Mouse (Mus musculus): ENCODE results near the gene Taf13. TPM values are rescaled to one million over a fixed set of nuclear protein-coding genes. Genes with fewer than 3 reads are reported as not detected.
A peak's percentile ranks its signal among the peaks of the same experiment; 100 is the strongest.
"Not testable (repeated sequence)": the region's sequence is repeated elsewhere in the genome, so short reads cannot be mapped to it uniquely, and the experiment has no call there.

The Taf13 gene
- polyA plus RNA-seq, 1 experiment from 2014 or later: 35.6 TPM

DNA sequence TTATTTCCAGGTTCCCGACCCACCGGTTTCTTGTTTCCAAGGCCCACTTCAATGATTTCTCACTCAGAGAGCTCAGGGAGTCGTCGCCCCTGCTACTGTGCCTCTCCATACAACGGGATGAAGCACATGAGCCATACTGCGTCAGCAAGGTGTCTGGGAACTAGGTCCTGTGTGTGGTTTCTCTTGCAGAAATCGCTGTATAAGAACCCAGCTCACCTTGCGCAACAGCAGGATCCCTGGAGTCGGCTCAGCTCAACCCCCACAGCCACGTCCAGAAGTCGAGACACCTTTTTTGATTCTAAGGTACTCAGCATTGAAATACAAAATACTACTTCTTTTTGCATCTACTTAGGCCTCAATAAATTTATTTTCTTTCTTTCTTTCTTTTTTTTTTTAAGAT, 29.2 kb upstream of the Taf13 start:
- Histone ChIP-seq H3K9ac (replicated peaks; ENCODE audit: low read length) (no peak overlapping the region), H3K4me1 (ENCODE audit: insufficient read depth, low read length) (peaks cover 4% of the 10 kb centered on the region; the same call in 1 of the 2 replicates), H3K4me2 (replicated peaks; ENCODE audit: low read depth, low read length) (no peak overlapping the region), H3K36me3 (ENCODE audit: insufficient read depth, low read length) (no peaks in the 10 kb centered on the region), H3K9me3 (ENCODE audit: low read length) (no peaks in the 10 kb centered on the region), H3K27ac (ENCODE audit: low read length) (no peak overlapping the region), H3K4me3 (ENCODE audit: low read length) (no peak overlapping the region), H3K27me3 (ENCODE audit: insufficient read depth, low read length) (no peaks in the 10 kb centered on the region)
- 74% methylated on average over 11 of the region's 11 CpGs for WGBS
- no peak for ATAC-seq (ENCODE audit: low FRiP score, low TSS enrichment)

DNA sequence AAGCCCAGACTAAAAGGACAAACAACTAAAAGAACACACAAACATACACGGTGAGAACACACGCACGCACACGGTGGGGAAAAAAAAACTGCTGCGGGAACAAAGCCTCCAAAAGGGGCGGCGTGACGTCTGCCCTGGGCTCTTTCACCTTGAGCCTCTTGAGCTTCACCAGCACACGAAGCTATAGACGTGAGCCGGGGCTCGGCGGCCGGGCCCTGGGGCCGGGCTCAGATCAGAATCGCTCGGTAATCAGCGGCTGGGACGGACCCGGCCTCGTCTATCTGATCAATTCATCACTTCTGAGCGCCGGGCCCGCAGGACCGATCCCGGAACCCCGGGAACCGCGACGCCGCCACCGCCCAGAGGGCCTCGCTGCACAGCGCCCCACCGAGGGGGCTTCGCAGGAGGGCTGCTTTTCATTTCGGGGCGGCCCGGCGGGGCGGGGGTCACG, 17.4 kb upstream of the Taf13 start:
- H3K9ac ChIP-seq (replicated peaks; ENCODE audit: low read length): peak overlapping the region; percentile 94
- WGBS: under 1% methylated on average over 42 of the region's 42 CpGs
- H3K4me3 ChIP-seq (ENCODE audit: low read length): peak overlapping the region; percentile 76
- H3K36me3 ChIP-seq (ENCODE audit: insufficient read depth, low read length): peaks cover 20% of the 10 kb centered on the region
- no peaks in the 10 kb centered on the region for H3K27me3 ChIP-seq (ENCODE audit: insufficient read depth, low read length)
- ATAC-seq (ENCODE audit: low FRiP score, low TSS enrichment): peak; percentile 71
- peak overlapping the region; percentile 75 for H3K4me2 ChIP-seq (replicated peaks; ENCODE audit: low read depth, low read length)
- no peaks in the 10 kb centered on the region for H3K9me3 ChIP-seq (ENCODE audit: low read length)
- H3K4me1 ChIP-seq (ENCODE audit: insufficient read depth, low read length): peaks cover 3% of the 10 kb centered on the region; the same call in 1 of the 2 replicates
- peak overlapping the region; percentile 81 for H3K27ac ChIP-seq (ENCODE audit: low read length)

DNA sequence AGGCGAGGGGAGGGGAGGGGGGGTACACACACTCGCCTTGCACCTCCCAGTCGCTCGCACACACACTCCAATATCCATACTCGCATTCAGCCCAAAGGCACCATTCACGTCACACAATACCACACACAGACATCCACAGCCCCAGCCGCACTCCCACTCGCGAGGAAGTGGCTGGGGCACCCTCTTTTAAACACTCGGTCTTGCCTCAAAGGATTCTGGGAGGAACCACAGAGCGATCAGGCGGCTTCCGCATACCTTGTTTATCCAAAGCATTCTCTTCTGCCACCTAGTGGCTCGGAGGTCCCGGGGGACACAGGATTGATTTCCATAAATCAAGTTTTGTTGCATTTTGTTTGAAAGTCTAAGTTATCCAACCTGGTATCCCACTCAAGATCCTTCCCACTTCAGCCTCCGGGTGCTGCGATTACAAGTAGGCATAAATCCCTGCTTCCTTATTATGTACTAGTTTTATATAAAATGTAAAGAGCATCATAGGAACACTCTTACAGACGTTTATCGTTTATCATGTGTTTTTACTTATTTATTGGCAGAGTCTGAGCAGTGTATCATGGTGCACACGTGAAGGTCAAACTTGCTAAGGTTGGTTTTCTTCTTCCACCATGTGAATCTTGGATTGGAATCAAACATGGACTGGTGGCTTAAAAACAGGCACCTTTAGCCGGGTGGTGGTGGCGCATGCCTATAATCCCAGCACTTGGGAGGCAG, 16.7 kb upstream of the Taf13 start:
- ATAC-seq (ENCODE audit: low FRiP score, low TSS enrichment): peak; percentile 98
- Histone ChIP-seq H3K27ac (ENCODE audit: low read length) (peak overlapping the region; percentile 81), H3K9me3 (ENCODE audit: low read length) (no peaks in the 10 kb centered on the region), H3K36me3 (ENCODE audit: insufficient read depth, low read length) (peaks cover 22% of the 10 kb centered on the region), H3K27me3 (ENCODE audit: insufficient read depth, low read length) (no peaks in the 10 kb centered on the region), H3K9ac (replicated peaks; ENCODE audit: low read length) (peak overlapping the region; percentile 94), H3K4me2 (replicated peaks; ENCODE audit: low read depth, low read length) (peak overlapping the region; percentile 75), H3K4me3 (ENCODE audit: low read length) (peak overlapping the region; percentile 76), H3K4me1 (ENCODE audit: insufficient read depth, low read length) (peaks cover 3% of the 10 kb centered on the region; the same call in 1 of the 2 replicates)
- 19% methylated on average over 20 of the region's 22 CpGs for WGBS

DNA sequence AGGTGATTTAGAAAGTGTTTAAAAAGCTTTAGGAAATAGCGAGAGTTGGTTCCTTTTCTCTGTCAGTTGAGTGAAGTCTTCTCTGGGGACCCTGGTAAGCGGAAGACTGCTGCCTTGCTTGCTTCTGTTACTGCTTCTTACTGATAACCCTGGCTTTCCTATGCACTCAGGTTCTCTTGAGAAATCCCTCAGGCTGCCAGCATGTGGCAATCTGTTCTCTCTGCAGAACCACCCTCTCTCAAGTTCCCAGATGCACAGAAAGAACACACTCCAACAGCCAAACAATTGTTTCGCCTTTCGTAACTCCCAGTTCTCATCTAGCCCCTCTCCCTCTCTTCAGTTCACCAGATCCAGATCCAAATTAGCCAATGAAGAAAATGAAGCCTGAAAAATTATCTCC, 13.6 kb upstream of the Taf13 start:
- H3K36me3 ChIP-seq (ENCODE audit: insufficient read depth, low read length): peaks cover 27% of the 10 kb centered on the region
- H3K27me3 ChIP-seq (ENCODE audit: insufficient read depth, low read length): no peaks in the 10 kb centered on the region
- H3K4me3 ChIP-seq (ENCODE audit: low read length): no peak overlapping the region
- H3K4me2 ChIP-seq (replicated peaks; ENCODE audit: low read depth, low read length): no peak overlapping the region
- no peak overlapping the region for H3K9ac ChIP-seq (replicated peaks; ENCODE audit: low read length)
- peaks cover 15% of the 10 kb centered on the region for H3K4me1 ChIP-seq (ENCODE audit: insufficient read depth, low read length)
- 95% methylated on average over 4 of the region's 4 CpGs for WGBS
- no peak overlapping the region for H3K27ac ChIP-seq (ENCODE audit: low read length)
- no peak for ATAC-seq (ENCODE audit: low FRiP score, low TSS enrichment)
- H3K9me3 ChIP-seq (ENCODE audit: low read length): no peaks in the 10 kb centered on the region

DNA sequence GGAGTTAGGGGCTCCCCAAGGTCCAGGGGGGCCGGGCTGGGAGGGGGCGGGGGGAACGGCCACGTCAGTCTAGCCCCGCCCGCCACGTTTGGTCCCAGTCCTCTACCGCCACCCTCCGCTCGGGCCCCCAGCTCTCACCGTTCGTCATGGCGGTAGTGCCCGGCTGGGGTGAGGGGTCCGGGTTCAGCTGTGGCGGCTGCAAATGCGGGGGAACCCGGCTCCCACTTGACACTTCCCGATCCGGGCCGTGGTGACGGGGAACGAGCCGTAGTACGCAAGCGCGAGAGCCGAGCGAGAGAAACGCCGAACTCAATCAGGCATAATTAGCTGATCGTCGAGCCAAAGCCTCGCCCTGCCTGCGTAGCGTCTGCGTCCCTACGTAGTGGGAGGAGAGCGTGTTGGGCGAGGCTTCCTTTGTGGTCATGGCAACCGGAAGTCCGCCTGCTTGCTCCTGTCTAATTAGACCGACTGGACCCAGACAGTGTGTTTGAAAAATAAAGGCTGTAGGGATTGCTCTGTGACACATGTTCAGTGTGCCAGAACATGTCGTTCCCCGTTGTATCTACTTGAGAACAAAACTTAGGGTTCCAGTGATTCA, 9.3 kb upstream of the Taf13 start, which contains the start of gene Tmem167b:
Gene Tmem167b (minus strand): TSS at position 334 of the 598 bp plus-strand sequence.
- WGBS: under 1% methylated on average over 45 of the region's 45 CpGs
- Histone ChIP-seq H3K4me2 (replicated peaks; ENCODE audit: low read depth, low read length) (peak within 1 kb of the TSS; percentile 88), H3K9ac (replicated peaks; ENCODE audit: low read length) (peak within 1 kb of the TSS; percentile 89), H3K27ac (ENCODE audit: low read length) (peak within 1 kb of the TSS; percentile 94), H3K9me3 (ENCODE audit: low read length) (no peaks in the 10 kb centered on the region), H3K4me3 (ENCODE audit: low read length) (peak within 1 kb of the TSS; percentile 93), H3K36me3 (ENCODE audit: insufficient read depth, low read length) (peaks cover 23% of the 10 kb centered on the region), H3K27me3 (ENCODE audit: insufficient read depth, low read length) (no peaks in the 10 kb centered on the region), H3K4me1 (ENCODE audit: insufficient read depth, low read length) (peaks cover 16% of the 10 kb centered on the region)
- ATAC-seq (ENCODE audit: low FRiP score, low TSS enrichment): peak; percentile 97

DNA sequence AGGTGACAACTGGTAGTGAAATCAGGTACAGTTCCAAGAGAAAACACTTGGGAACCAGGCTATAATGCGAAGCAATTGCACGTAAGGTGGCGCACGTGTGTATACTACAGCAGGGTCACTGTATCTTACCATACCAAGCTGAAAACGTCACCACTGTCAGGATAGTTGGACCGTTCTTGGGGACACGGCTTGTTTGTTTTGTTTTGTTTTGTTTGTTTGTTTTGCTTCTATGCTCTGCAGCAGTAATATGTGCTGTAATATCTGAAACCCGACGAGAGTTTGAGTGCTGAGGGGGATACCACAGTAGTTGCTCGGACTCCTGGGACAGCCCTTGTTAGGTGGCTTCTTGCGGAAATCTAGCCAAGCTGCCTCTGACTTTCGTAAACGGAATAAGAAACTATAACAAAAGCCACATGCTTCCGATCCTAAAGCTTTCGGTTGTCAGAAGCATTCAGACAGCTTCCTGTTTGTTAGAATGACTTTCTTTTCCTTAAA, 8.7 kb upstream of the Taf13 start:
- Histone ChIP-seq H3K9ac (replicated peaks; ENCODE audit: low read length) (peak overlapping the region; percentile 89), H3K4me1 (ENCODE audit: insufficient read depth, low read length) (peaks cover 16% of the 10 kb centered on the region), H3K27me3 (ENCODE audit: insufficient read depth, low read length) (no peaks in the 10 kb centered on the region), H3K4me2 (replicated peaks; ENCODE audit: low read depth, low read length) (peak overlapping the region; percentile 88), H3K27ac (ENCODE audit: low read length) (peak overlapping the region; percentile 94), H3K36me3 (ENCODE audit: insufficient read depth, low read length) (peaks cover 20% of the 10 kb centered on the region), H3K4me3 (ENCODE audit: low read length) (peak overlapping the region; percentile 93), H3K9me3 (ENCODE audit: low read length) (no peaks in the 10 kb centered on the region)
- WGBS: 6% methylated on average over 15 of the region's 15 CpGs
- peak; percentile 75 for ATAC-seq (ENCODE audit: low FRiP score, low TSS enrichment)

DNA sequence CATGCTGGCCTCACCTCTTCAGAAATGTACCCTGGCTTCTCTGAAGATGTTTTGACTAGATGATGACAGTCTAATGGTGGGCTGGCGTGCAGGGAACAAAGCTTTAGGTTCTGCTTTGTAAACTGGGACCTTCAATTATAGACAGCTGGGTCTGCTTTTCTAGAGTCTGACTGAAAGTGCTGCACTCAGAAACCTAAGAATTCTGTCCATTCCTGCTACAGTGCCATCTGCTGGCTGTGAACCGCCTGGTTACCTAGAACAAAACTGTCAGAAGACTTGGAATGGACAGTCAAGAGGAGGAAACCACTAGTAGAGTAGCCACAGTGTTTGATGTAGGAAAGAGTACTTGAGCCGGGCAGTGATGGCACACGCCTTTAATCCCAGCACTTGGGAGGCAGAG, 8.2 kb upstream of the Taf13 start:
- Histone ChIP-seq H3K27ac (ENCODE audit: low read length) (peak overlapping the region; percentile 94), H3K4me2 (replicated peaks; ENCODE audit: low read depth, low read length) (peak overlapping the region; percentile 88), H3K9me3 (ENCODE audit: low read length) (no peaks in the 10 kb centered on the region), H3K4me1 (ENCODE audit: insufficient read depth, low read length) (peaks cover 16% of the 10 kb centered on the region), H3K4me3 (ENCODE audit: low read length) (peak overlapping the region; percentile 93), H3K9ac (replicated peaks; ENCODE audit: low read length) (peak overlapping the region; percentile 89), H3K36me3 (ENCODE audit: insufficient read depth, low read length) (peaks cover 15% of the 10 kb centered on the region), H3K27me3 (ENCODE audit: insufficient read depth, low read length) (no peaks in the 10 kb centered on the region)
- 2% methylated on average over 4 of the region's 4 CpGs for WGBS
- peak; percentile 14; the same call in 1 of the 2 replicates for ATAC-seq (ENCODE audit: low FRiP score, low TSS enrichment)

DNA sequence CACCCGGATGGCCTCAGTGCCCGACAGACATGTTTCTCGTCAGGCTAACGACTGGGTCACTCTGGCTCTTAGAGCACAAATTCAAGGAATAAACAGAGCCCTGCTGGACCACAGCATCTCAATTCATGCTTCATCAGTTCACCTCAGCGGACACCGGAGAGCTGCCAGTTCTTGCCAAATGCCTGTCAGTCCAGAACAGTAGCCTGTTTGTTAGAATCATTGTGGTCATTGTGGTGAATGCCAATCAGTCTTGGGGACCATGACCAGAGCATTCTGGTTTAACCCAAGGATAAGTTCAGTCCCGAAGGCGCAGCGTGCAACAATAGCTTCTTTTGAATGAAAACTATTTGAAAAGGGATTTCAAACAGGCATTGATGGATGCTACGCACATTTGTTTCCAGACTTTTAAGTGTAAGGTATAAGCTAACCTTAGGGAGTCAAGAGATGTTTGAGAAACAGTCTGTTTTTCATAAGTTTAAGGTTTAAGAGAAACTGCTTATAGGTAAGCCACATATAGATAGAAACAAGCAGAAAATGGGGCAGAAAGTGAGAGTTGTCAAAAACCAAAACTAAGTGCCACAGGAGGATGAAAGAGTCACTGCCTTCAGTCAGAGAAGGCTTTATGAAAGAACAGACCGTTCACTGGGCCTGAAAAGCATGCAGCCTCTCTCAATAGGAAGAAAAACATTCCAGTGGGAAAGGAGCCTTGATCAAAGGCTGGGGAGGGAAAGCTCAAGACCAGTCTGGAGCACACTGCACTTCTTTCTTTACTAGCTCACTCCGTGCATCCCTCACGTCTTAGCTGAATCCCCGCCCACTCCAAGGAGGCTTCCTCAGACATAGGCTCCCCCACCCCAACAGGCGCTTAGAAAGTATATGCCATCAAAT, 3.3 kb upstream of the Taf13 start:
- no peak for ATAC-seq (ENCODE audit: low FRiP score, low TSS enrichment)
- H3K4me1 ChIP-seq (ENCODE audit: insufficient read depth, low read length): 0 out of 2 replicates have a peak, but pooled peaks cover 8% of the 10 kb centered on the region
- WGBS: 60% methylated on average over 15 of the region's 15 CpGs

DNA sequence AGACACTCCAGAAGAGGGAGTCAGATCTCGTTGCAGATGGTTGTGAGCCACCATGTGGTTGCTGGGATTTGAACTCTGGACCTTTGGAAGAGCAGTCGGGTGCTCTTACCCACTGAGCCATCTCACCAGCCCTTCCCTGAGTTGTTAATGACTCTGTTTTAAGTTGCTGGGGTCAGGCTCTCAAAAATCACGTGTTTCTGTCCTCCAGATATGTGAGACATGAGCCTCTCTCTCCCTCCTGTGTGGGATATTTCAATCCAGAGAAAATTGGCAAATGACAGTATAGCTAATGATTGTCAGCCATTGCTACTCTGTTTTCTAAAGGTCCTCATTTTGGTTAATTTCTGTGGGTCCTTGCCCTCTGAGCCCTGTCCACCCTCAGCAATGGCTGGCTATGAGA, 1.9 kb upstream of the Taf13 start:
- H3K9me3 ChIP-seq (ENCODE audit: low read length); H3K9ac ChIP-seq (replicated peaks; ENCODE audit: low read length); H3K4me2 ChIP-seq (replicated peaks; ENCODE audit: low read depth, low read length); H3K36me3 ChIP-seq (ENCODE audit: insufficient read depth, low read length); ATAC-seq (ENCODE audit: low FRiP score, low TSS enrichment); H3K4me1 ChIP-seq (ENCODE audit: insufficient read depth, low read length); H3K27ac ChIP-seq (ENCODE audit: low read length); H3K27me3 ChIP-seq (ENCODE audit: insufficient read depth, low read length); H3K4me3 ChIP-seq (ENCODE audit: low read length): not testable (repeated sequence)
- 57% methylated on average over 3 of the region's 3 CpGs for WGBS

More for the DNA sequence above, 3.3 kb upstream of the Taf13 start:
- Histone ChIP-seq H3K4me2 (replicated peaks; ENCODE audit: low read depth, low read length) (no peak overlapping the region), H3K4me3 (ENCODE audit: low read length) (no peak overlapping the region), H3K27me3 (ENCODE audit: insufficient read depth, low read length) (no peaks in the 10 kb centered on the region), H3K36me3 (ENCODE audit: insufficient read depth, low read length) (no peaks in the 10 kb centered on the region), H3K27ac (ENCODE audit: low read length) (no peak overlapping the region), H3K9ac (replicated peaks; ENCODE audit: low read length) (no peak overlapping the region), H3K9me3 (ENCODE audit: low read length) (no peaks in the 10 kb centered on the region)

Data from kidney, embryonic 16.5 days (tissue).